Mouse (Mus musculus) liver, embryonic 13.5 days (tissue): Measurements from ENCODE around the gene Ccdc159. TPM values are rescaled to one million over a fixed set of nuclear protein-coding genes. Genes with fewer than 3 reads are reported as not detected.

ENCODE experiments used
- ATAC-seq: fragments of 200-750 bp; cut with Nextera tagmentation; 2 replicates; pipeline ENCODE4 v1.8.0; 2017; ENCODE audit warnings: low read depth, mild to moderate bottlenecking, moderate number of reproducible peaks, moderate library complexity
- DNase-seq: peaks from one replicate; pipeline ENCODE4 v3.0.0; 2022
- H3K27ac ChIP-seq: fragments of 300-500 bp; sonication (generic); 2 replicates; pipeline ENCODE4 v1.5.1; 2015; ENCODE audit warnings: moderate library complexity, mild to moderate bottlenecking, inconsistent platforms
- H3K27me3 ChIP-seq: fragments of 300-500 bp; sonication (generic); 2 replicates; pipeline ENCODE4 v1.6.1; 2015; ENCODE audit warnings: mild to moderate bottlenecking, inconsistent platforms
- H3K36me3 ChIP-seq: fragments of 300-500 bp; sonication (generic); 2 replicates; pipeline ENCODE4 v1.6.1; 2015; ENCODE audit warnings: mild to moderate bottlenecking, inconsistent platforms
- H3K4me1 ChIP-seq: fragments of 300-500 bp; sonication (generic); replicated peaks from 2 replicates; pipeline ENCODE4 v1.6.1; 2015; ENCODE audit warnings: inconsistent platforms
- H3K4me2 ChIP-seq: fragments of 300-500 bp; sonication (generic); 2 replicates; pipeline ENCODE4 v1.6.1; 2015; ENCODE audit warnings: inconsistent platforms, mild to moderate bottlenecking, moderate library complexity
- H3K4me3 ChIP-seq: fragments of 300-500 bp; sonication (generic); replicated peaks from 2 replicates; pipeline ENCODE4 v1.5.1; 2015; ENCODE audit warnings: mild to moderate bottlenecking, inconsistent platforms
- H3K9ac ChIP-seq: fragments of 300-500 bp; sonication (generic); 2 replicates; pipeline ENCODE4 v1.6.1; 2015; ENCODE audit warnings: mild to moderate bottlenecking, inconsistent platforms
- H3K9me3 ChIP-seq: fragments of 300-500 bp; sonication (generic); replicated peaks from 2 replicates; pipeline ENCODE4 v1.6.1; 2016; ENCODE audit warnings: inconsistent platforms
- WGBS: fragments of 180-500 bp; shearing (Covaris S2); methylation state at CpG from one replicate; pipeline ENCODE4 v1.1.7; 2015; ENCODE audit not compliant: insufficient replicate concordance; 5-methylcytosine and 5-hydroxymethylcytosine counted together
- polyA plus RNA-seq: library from polyadenylated mRNA; unstranded; fragments of >200 nt; fragmentation: Nextera tagmentation; extraction: Ambion mirVana; gene quantifications from 2 replicates; pipeline ENCODE4 v1.2.1, GENCODE M21; 2015

Gene Ccdc159
- polyA plus RNA-seq, 1 experiment from 2014 or later: 1.0 TPM

DNA sequence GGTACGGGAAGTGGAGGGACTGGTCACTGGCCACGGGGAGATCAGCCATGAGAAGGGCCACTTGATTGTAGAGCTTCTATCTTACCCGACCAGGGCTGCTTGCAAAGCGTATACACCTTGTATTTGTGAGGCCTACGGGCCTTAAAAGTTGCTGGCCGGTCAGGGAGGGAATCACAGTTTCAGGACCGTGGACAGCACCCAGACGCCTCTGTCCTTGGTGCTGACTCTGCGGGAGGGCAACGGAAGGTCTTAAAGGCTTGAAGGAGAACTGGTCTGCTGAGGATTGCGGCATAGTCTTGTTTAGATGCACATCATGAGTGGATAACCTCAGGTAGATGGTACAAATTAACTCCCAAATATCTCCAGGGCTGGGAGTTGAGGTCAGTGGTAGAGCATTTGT is 23.1 kb downstream of the Ccdc159 start:
- ATAC-seq: no peak
- H3K27ac ChIP-seq: no peak overlapping the region
- no peak overlapping the region for H3K9ac ChIP-seq
- peaks cover 31% of the 10 kb centered on the region for H3K27me3 ChIP-seq
- WGBS: 15% methylated on average over 11 of the region's 11 CpGs
- no peaks in the 10 kb centered on the region for H3K36me3 ChIP-seq
- no peak overlapping the region for H3K4me3 ChIP-seq
- H3K4me2 ChIP-seq: no peak overlapping the region
- no peak for DNase-seq
- H3K4me1 ChIP-seq: peaks cover 24% of the 10 kb centered on the region
- no peaks in the 10 kb centered on the region for H3K9me3 ChIP-seq

DNA sequence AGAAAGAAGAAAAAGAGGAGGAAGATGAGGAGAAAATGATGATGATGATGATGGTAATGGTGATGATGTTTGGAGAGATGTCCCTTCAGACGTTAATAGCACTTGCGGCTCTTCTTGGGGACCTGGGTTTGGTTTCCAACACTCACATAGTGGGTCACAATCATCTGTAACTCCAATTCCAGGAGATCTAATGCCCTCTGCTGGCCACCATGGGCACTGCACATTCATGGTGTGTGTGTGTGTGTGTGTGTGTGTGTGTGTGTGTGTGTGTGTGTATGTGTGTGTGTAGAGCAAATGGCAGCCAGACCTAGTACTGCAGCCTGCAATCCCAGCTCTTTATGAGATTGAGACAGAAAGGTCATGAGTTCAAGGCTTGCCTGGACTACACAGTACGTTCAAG is 24.7 kb downstream of the Ccdc159 start:
- peaks cover 30% of the 10 kb centered on the region for H3K4me1 ChIP-seq
- H3K4me3 ChIP-seq: no peak overlapping the region
- H3K27me3 ChIP-seq: peaks cover 20% of the 10 kb centered on the region
- no peak overlapping the region for H3K9ac ChIP-seq
- H3K27ac ChIP-seq: no peak overlapping the region
- DNase-seq (no peak), ATAC-seq (no peak)
- no peak overlapping the region for H3K4me2 ChIP-seq
- H3K36me3 ChIP-seq: no peaks in the 10 kb centered on the region; the same call in 1 of the 2 replicates
- 61% methylated on average over 3 of the region's 3 CpGs for WGBS
- no peaks in the 10 kb centered on the region for H3K9me3 ChIP-seq

DNA sequence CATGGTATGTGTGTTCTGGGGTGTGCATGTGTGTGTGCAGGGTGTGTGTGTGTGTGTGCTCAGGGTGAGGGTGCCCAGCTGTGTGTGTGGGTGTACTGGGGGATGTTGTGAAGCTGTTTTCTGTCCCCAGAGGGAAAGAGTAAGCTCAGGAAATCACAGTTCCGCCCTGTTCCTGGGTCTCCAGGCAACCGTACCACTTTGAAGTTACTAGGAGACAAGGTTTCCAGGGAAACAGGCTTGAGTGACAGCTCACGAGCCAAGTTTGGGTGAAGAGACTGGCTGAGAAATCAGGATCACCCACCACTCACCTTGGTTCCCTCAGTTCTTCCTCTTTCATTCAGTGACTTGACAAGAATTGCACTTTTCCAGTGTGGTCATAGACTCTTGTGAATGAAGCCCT is 26.3 kb downstream of the Ccdc159 start:
- H3K27me3 ChIP-seq: peaks cover 7% of the 10 kb centered on the region
- H3K36me3 ChIP-seq: peaks cover 15% of the 10 kb centered on the region
- WGBS: 26% methylated on average over 3 of the region's 3 CpGs
- no peak overlapping the region for H3K9ac ChIP-seq
- ATAC-seq: no peak
- H3K27ac ChIP-seq: no peak overlapping the region
- no peak overlapping the region for H3K4me2 ChIP-seq
- no peak overlapping the region for H3K4me3 ChIP-seq
- H3K4me1 ChIP-seq: peaks cover 30% of the 10 kb centered on the region
- H3K9me3 ChIP-seq: no peaks in the 10 kb centered on the region
- no peak for DNase-seq

DNA sequence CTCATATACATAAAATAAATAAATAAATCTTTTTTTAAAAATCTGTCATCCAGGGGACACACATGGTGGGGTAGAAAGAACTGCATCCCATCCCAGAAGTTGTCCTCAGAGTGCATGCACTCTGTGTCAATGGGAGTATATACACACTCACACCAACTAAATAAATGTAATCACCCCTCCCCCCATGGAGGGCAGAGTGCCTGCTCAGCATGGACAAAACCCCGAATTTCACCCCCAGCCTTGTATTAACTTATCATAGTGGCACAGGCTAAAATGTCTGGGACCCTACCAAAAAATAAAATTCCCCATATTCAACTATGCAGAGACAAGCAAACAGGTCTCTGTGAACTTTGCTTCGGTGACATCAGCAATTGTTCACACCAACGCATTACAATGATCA is 27.4 kb downstream of the Ccdc159 start:
- 61% methylated on average over 3 of the region's 3 CpGs for WGBS
- H3K9ac ChIP-seq: peak overlapping the region; percentile 76; the same call in 1 of the 2 replicates
- H3K27ac ChIP-seq: no peak overlapping the region
- H3K9me3 ChIP-seq: no peaks in the 10 kb centered on the region
- no peak for DNase-seq
- H3K4me1 ChIP-seq: peaks cover 41% of the 10 kb centered on the region
- peaks cover 25% of the 10 kb centered on the region for H3K36me3 ChIP-seq
- H3K27me3 ChIP-seq: no peaks in the 10 kb centered on the region
- peak overlapping the region; percentile 76 for H3K4me2 ChIP-seq
- peak overlapping the region; percentile 73 for H3K4me3 ChIP-seq
- ATAC-seq: no peak

DNA sequence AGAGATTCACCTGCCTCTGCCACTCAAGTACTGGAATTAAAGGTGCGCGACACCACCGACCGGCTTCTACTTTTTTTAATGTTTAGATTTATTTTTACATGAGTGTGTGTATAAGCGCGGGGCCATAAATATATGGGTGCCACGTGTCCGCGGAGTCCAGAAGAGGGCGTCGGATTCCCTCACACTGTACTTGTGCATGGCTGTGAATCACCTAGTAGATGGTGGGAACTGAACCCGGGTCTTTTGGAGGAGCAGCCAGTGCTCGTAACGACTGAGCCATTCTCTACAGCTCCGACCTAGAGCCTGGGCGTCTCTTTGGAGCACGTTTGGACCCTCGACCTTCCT is 27.9 kb downstream of the Ccdc159 start:
- ATAC-seq (peak; percentile 66), DNase-seq (no peak)
- WGBS: 1% methylated on average over 18 of the region's 18 CpGs
- H3K4me1 ChIP-seq: peaks cover 46% of the 10 kb centered on the region
- peak overlapping the region; percentile 79 for H3K27ac ChIP-seq
- H3K9me3 ChIP-seq: no peaks in the 10 kb centered on the region
- H3K36me3 ChIP-seq: peaks cover 31% of the 10 kb centered on the region
- peak overlapping the region; percentile 76 for H3K4me2 ChIP-seq
- peak overlapping the region; percentile 76 for H3K9ac ChIP-seq
- no peaks in the 10 kb centered on the region for H3K27me3 ChIP-seq
- peak overlapping the region; percentile 73 for H3K4me3 ChIP-seq

DNA sequence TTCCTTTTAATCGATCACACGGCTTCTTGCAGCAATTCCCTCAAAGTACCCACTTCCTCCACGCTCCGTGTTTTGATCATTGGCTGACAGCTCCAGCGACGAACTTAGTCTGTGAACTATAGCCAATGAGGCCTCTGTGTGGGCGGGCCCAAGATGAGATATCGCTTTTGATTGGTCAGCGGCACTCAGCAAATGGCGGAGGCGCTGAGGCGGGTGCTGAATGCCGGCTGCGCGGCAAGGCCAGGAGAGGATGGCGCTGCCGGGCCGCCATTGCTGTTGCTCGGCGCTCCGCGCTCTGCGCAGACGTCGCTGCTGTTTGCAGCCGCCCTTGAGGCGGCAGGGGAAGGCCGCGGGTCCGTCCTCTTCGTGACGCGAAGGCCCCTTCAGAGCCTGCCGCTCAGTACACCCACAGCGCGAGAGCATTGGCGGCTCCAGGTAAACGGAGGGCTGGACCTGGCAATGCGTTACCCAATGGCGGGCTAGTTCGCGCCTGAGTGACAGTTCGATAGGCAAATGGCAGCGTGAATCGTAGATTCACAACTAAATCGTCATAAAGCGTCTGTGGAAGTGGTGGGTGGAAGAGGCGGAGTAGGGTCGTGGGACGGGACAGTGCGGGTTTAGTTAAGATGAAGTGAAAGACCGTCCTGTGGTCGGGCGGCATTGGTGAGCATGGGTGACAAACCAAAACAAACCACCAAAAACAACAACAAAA is 28.5 kb downstream of the Ccdc159 start, which contains the start of gene Swsap1:
Gene Swsap1 (plus strand): TSS at position 186 of the 712 bp plus-strand sequence.
- WGBS: under 1% methylated on average over 54 of the region's 54 CpGs
- H3K27ac ChIP-seq: peak within 1 kb of the TSS; percentile 99
- no peaks in the 10 kb centered on the region for H3K9me3 ChIP-seq
- peak within 1 kb of the TSS; percentile 76 for H3K4me2 ChIP-seq
- peaks cover 36% of the 10 kb centered on the region for H3K36me3 ChIP-seq
- H3K4me3 ChIP-seq: peak within 1 kb of the TSS; percentile 73
- ATAC-seq (peak; percentile 93), DNase-seq (peak; percentile 97)
- H3K27me3 ChIP-seq: no peaks in the 10 kb centered on the region
- H3K9ac ChIP-seq: peak within 1 kb of the TSS; percentile 76
- H3K4me1 ChIP-seq: peaks cover 52% of the 10 kb centered on the region

DNA sequence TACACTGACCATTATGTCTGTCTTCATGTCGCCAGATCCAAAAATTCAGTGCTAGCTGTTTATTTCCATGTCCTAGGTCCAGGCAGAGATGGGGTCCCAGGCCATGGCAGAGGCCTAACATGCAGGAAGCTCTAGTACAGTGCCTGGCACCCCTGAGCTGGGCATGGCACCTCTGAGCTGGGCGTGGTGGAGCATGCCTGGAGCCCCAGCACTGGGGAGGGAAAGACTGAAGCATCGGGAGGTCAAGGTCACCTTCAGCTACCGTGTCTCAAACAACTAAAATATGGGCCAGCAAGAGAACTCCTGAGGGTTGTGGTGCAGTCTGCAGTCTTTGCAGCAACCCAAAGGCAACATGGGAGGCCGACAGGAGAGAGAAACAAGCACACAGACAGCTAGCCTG is 31.1 kb downstream of the Ccdc159 start:
- DNase-seq: no peak
- WGBS: 82% methylated on average over 5 of the region's 5 CpGs
- H3K36me3 ChIP-seq: peaks cover 49% of the 10 kb centered on the region
- 0 out of 2 replicates have a peak overlapping the region, but pooled peaks have one; percentile 85 for H3K4me3 ChIP-seq
- H3K9me3 ChIP-seq: no peaks in the 10 kb centered on the region
- no peak for ATAC-seq
- H3K4me1 ChIP-seq: peaks cover 62% of the 10 kb centered on the region
- peak overlapping the region; percentile 99 for H3K27ac ChIP-seq
- H3K27me3 ChIP-seq: 0 out of 2 replicates have a peak, but pooled peaks cover 6% of the 10 kb centered on the region
- H3K9ac ChIP-seq: peak overlapping the region; percentile 98
- peak overlapping the region; percentile 84; the same call in 1 of the 2 replicates for H3K4me2 ChIP-seq

DNA sequence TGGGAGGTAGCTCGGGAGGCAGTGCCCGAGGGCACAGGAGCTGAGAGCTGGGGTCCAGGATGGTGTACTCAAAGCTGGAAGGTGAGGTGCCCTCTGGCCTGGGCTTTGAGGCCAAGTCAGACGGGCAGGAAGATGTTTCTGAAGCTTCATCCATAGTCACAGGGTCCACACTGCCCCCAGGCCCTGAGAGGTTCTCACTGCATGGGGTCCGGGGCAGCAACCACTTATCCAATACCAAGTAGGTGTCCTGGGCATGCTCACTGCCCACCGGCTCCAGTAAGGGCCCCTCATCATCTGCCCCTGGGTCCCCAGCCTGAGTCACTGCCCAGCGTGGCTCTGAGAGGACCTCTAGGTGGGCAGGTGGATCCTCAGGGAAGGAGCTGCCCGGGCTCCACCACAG is 32.0 kb downstream of the Ccdc159 start:
- Histone ChIP-seq H3K27ac (peak overlapping the region; percentile 99), H3K4me3 (peak overlapping the region; percentile 85), H3K4me1 (peaks cover 69% of the 10 kb centered on the region), H3K9ac (peak overlapping the region; percentile 98), H3K27me3 (0 out of 2 replicates have a peak, but pooled peaks cover 6% of the 10 kb centered on the region), H3K9me3 (no peaks in the 10 kb centered on the region), H3K4me2 (peak overlapping the region; percentile 84), H3K36me3 (peaks cover 49% of the 10 kb centered on the region)
- ATAC-seq (no peak), DNase-seq (no peak)
- WGBS: 85% methylated on average over 7 of the region's 7 CpGs

DNA sequence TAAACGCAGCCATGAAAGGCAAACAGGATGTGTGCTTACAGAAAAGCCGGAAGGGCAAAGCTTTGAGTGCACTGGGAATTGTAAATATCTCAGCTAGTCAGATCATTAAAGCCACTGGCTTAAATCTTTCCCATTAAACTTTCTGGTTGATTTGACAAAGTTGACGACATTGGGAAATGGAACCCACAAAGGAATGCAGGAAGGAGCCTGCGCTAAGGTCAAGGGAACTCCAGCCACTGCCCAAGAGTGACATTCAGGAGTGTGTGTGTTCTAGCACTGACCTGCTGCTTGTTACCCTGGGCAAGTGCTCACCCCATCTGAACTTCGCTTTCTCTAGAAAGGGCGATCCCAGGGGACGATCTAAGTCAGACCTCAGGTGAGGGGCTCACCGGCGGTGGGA is 32.9 kb downstream of the Ccdc159 start:
- no peaks in the 10 kb centered on the region for H3K9me3 ChIP-seq
- peaks cover 67% of the 10 kb centered on the region for H3K4me1 ChIP-seq
- H3K27me3 ChIP-seq: 0 out of 2 replicates have a peak, but pooled peaks cover 6% of the 10 kb centered on the region
- no peak for ATAC-seq
- DNase-seq: no peak
- WGBS: 68% methylated on average over 9 of the region's 9 CpGs
- peak overlapping the region; percentile 99 for H3K27ac ChIP-seq
- peak overlapping the region; percentile 85 for H3K4me3 ChIP-seq
- H3K4me2 ChIP-seq: peak overlapping the region; percentile 84
- peaks cover 49% of the 10 kb centered on the region for H3K36me3 ChIP-seq
- peak overlapping the region; percentile 98 for H3K9ac ChIP-seq

DNA sequence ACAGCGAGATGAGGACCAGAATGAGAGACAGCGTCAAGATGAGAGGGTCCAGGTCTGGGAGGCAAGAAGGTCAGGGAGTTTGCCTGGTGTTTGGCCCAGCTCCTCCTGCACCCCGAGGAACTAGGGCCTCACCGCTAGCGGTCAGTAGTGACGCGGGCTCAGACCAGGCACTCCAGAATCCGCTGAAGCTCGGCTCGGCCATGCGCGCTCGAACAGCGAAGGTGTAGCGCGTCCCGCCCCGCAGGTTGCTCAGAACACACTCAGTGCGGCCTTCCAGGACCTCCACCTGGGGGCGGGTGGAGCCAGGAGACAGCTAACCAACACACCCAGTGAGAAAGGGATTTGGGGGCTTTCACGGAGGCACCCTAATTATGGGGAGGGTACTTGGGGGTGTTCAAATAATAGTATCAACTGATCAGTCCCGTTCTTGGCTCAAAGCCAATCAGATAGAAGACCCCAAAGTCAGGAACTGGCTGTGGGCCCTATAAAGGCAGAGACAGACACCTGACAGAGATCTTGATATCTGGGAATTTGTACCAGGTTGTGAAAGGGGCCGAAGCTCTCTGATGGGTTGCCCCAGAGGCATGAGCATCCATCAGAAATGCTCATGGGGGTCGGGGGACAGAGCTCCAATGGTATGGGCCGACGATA is 33.4 kb downstream of the Ccdc159 start:
- no peak for ATAC-seq
- DNase-seq: no peak

DNA sequence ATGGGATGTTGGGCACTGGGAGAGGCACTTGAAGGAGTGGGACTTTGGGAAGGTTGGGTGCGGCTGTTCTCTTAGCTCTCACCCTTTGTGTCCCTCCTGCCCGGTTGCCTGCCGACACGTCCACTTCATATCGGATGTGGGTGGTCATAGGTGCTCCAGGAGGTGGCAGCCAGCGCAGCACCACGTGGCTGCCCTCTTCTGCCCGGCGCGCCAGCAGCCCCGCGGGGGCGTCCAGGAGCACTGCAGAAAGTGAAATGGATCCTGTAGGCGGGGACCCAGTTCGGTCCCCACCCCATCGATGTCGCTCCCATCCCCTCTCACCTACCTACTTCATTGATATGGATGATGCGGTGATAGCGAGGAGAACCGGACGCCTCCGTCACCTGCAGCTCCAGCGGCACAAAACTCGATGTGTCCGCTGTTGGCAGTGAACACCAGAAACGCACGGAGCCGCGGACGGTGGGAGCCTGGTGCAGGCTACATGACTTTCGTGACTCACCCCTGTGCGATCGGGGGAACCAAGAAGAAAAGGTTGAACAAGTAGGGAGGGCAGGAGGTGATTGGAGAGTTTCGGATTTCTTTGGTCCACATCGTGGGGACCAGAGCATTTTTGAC is 34.2 kb downstream of the Ccdc159 start:
- peaks cover 49% of the 10 kb centered on the region for H3K36me3 ChIP-seq
- peak; percentile 2; the same call in 1 of the 2 replicates for ATAC-seq
- H3K4me1 ChIP-seq: peaks cover 62% of the 10 kb centered on the region

More for the DNA sequence above, 33.4 kb downstream of the Ccdc159 start:
- WGBS: 39% methylated on average over 26 of the region's 26 CpGs
- H3K27ac ChIP-seq: peak overlapping the region; percentile 99
- peak overlapping the region; percentile 98 for H3K9ac ChIP-seq
- peak overlapping the region; percentile 85 for H3K4me3 ChIP-seq
- H3K9me3 ChIP-seq: no peaks in the 10 kb centered on the region
- H3K4me1 ChIP-seq: peaks cover 66% of the 10 kb centered on the region
- H3K4me2 ChIP-seq: peak overlapping the region; percentile 84
- peaks cover 49% of the 10 kb centered on the region for H3K36me3 ChIP-seq
- 0 out of 2 replicates have a peak, but pooled peaks cover 6% of the 10 kb centered on the region for H3K27me3 ChIP-seq

More for the DNA sequence above, 34.2 kb downstream of the Ccdc159 start:
- DNase-seq: peak; percentile 54
- Histone ChIP-seq H3K27me3 (0 out of 2 replicates have a peak, but pooled peaks cover 6% of the 10 kb centered on the region), H3K27ac (peak overlapping the region; percentile 99), H3K9me3 (no peaks in the 10 kb centered on the region), H3K4me3 (peak overlapping the region; percentile 85), H3K4me2 (peak overlapping the region; percentile 84), H3K9ac (peak overlapping the region; percentile 98)
- WGBS: 2% methylated on average over 35 of the region's 35 CpGs
